Mouse (Mus musculus) MEL (cell line): ENCODE data around the gene Evpl. TPM values are rescaled to one million over a fixed set of nuclear protein-coding genes. Genes with fewer than 3 reads are reported as not detected.

Source experiments
- DNase-seq: peaks from one replicate; pipeline ENCODE4 v3.0.0; 2011; ENCODE audit warnings: low read depth, low spot score
- H3K27ac ChIP-seq: 2 replicates; pipeline ENCODE4 v1.5.1; 2012; ENCODE audit warnings: low read depth, mild to moderate bottlenecking, control low read depth, low read length, moderate library complexity; ENCODE audit not compliant: control insufficient read depth
- H3K27me3 ChIP-seq, 2 experiments: fragments of 150-350 bp in 1 of 2; sonication (generic) in 1 of 2; 2 replicates each; pipeline ENCODE4 v1.6.1; 2012; ENCODE audit warnings: low read length in 2 of 2, mild to moderate bottlenecking in 2 of 2, improper control_type of control experiment in 1 of 2, moderate library complexity in 1 of 2; ENCODE audit not compliant: insufficient read depth in 2 of 2, control insufficient read depth in 1 of 2
- H3K36me3 ChIP-seq, 2 experiments: 2 replicates each; pipeline ENCODE4 v1.6.1; 2012 to 2014; ENCODE audit warnings: low read length in 2 of 2, improper control_type of control experiment in 1 of 2, inconsistent platforms in 1 of 2, mild to moderate bottlenecking in 1 of 2; ENCODE audit not compliant: insufficient read depth in 2 of 2, control insufficient read depth in 1 of 2
- H3K4me1 ChIP-seq, 2 experiments: fragments of 150-350 bp in 1 of 2; sonication (generic) in 1 of 2; 2 replicates each; pipeline ENCODE4 v1.6.1; 2012; ENCODE audit warnings: low read length in 2 of 2, improper control_type of control experiment in 1 of 2, mild to moderate bottlenecking in 1 of 2; ENCODE audit not compliant: insufficient read depth in 2 of 2, control insufficient read depth in 1 of 2
- H3K4me3 ChIP-seq, 2 experiments: fragments of 150-350 bp in 1 of 2; sonication (generic) in 1 of 2; 2 replicates each; pipeline ENCODE4 v1.5.1; 2012; ENCODE audit warnings: low read depth in 2 of 2, low read length in 2 of 2, mild to moderate bottlenecking in 2 of 2, moderate library complexity in 2 of 2, control low read depth in 1 of 2, improper control_type of control experiment in 1 of 2; ENCODE audit not compliant: control insufficient read depth in 1 of 2, insufficient read depth in 1 of 2
- H3K79me2 ChIP-seq: 2 replicates; pipeline ENCODE4 v1.6.1; 2012; ENCODE audit warnings: mild to moderate bottlenecking, low read length, moderate library complexity; ENCODE audit not compliant: control insufficient read depth, poor library complexity, insufficient read depth
- H3K9ac ChIP-seq: 2 replicates; pipeline ENCODE4 v1.6.1; 2012; ENCODE audit warnings: low read depth, mild to moderate bottlenecking, control low read depth, low read length, moderate library complexity; ENCODE audit not compliant: control insufficient read depth, poor library complexity, severe bottlenecking
- H3K9me3 ChIP-seq: fragments of 150-350 bp; sonication (generic); replicated peaks from 2 replicates; pipeline ENCODE4 v1.6.1; 2012; ENCODE audit warnings: mild to moderate bottlenecking, low read length, improper control_type of control experiment, moderate library complexity; ENCODE audit not compliant: insufficient read depth
- BHLHE40 ChIP-seq: IDR thresholded peaks from 2 replicates; pipeline ENCODE4 v1.6.1; 2012; ENCODE audit warnings: low read depth, mild to moderate bottlenecking, inconsistent platforms, low read length, improper control_type of control experiment, borderline replicate concordance
- CHD1 ChIP-seq: IDR thresholded peaks from 2 replicates; pipeline ENCODE4 v1.6.1; 2012; ENCODE audit warnings: low read depth, mild to moderate bottlenecking, inconsistent platforms, low read length, improper control_type of control experiment
- CHD2 ChIP-seq: IDR thresholded peaks from 2 replicates; pipeline ENCODE4 v1.6.1; 2011; ENCODE audit warnings: low read length, improper control_type of control experiment
- ETS1 ChIP-seq: IDR thresholded peaks from 2 replicates; pipeline ENCODE4 v1.6.1; 2012; ENCODE audit warnings: low read depth, mild to moderate bottlenecking, inconsistent platforms, low read length, improper control_type of control experiment, moderate library complexity
- KAT2A ChIP-seq: conservative IDR thresholded peaks from 2 replicates; pipeline ENCODE4 v1.6.1; 2012; ENCODE audit warnings: low read depth, low read length, improper control_type of control experiment, inconsistent platforms
- MAFK ChIP-seq: IDR thresholded peaks from 2 replicates; pipeline ENCODE4 v1.6.1; 2011; ENCODE audit warnings: low read depth, mild to moderate bottlenecking, low read length, improper control_type of control experiment, borderline replicate concordance
- MAZ ChIP-seq: IDR thresholded peaks from 2 replicates; pipeline ENCODE4 v1.6.1; 2012; ENCODE audit warnings: low read depth, mild to moderate bottlenecking, inconsistent platforms, low read length, improper control_type of control experiment
- MEF2A ChIP-seq: IDR thresholded peaks from 2 replicates; pipeline ENCODE4 v1.6.1; 2014; ENCODE audit warnings: low read depth, mild to moderate bottlenecking, inconsistent platforms, low read length, improper control_type of control experiment; ENCODE audit not compliant: poor library complexity, insufficient replicate concordance, severe bottlenecking; ENCODE audit errors: extremely low read depth
- MYB ChIP-seq: IDR thresholded peaks from 2 replicates; pipeline ENCODE4 v1.6.1; 2011; ENCODE audit warnings: mild to moderate bottlenecking, low read depth, low read length, improper control_type of control experiment
- NELFE ChIP-seq: IDR thresholded peaks from 2 replicates; pipeline ENCODE4 v1.6.1; 2011; ENCODE audit warnings: low read depth, low read length, improper control_type of control experiment
- NRF1 ChIP-seq: IDR thresholded peaks from 2 replicates; pipeline ENCODE4 v1.6.1; 2014; ENCODE audit warnings: low read depth, mild to moderate bottlenecking, inconsistent platforms, low read length, improper control_type of control experiment, moderate library complexity; ENCODE audit not compliant: poor library complexity, insufficient read depth, severe bottlenecking
- POLR2A ChIP-seq, 2 experiments: IDR thresholded peaks; 2 replicates each; pipeline ENCODE4 v1.6.1; 2011 to 2012; ENCODE audit warnings: low read length in 2 of 2, mild to moderate bottlenecking in 2 of 2, control low read depth in 1 of 2, improper control_type of control experiment in 1 of 2, low read depth in 1 of 2, moderate library complexity in 1 of 2; ENCODE audit not compliant: control insufficient read depth in 1 of 2, insufficient read depth in 1 of 2, poor library complexity in 1 of 2
- POLR2AphosphoS5 ChIP-seq: IDR thresholded peaks from 2 replicates; pipeline ENCODE4 v1.6.1; 2012; ENCODE audit warnings: low read depth, borderline replicate concordance, mild to moderate bottlenecking, inconsistent platforms, low read length, moderate library complexity, mixed read lengths
- SIN3A ChIP-seq: IDR thresholded peaks from 2 replicates; pipeline ENCODE4 v1.6.1; 2012; ENCODE audit warnings: low read length, improper control_type of control experiment, inconsistent platforms
- SMC3 ChIP-seq: IDR thresholded peaks from 2 replicates; pipeline ENCODE4 v1.6.1; 2011; ENCODE audit warnings: low read depth, low read length, improper control_type of control experiment
- TAL1 ChIP-seq: IDR thresholded peaks from 2 replicates; pipeline ENCODE4 v1.6.1; 2012; ENCODE audit warnings: mild to moderate bottlenecking, inconsistent platforms, low read length, moderate library complexity, mixed read lengths
- TCF12 ChIP-seq: IDR thresholded peaks from 2 replicates; pipeline ENCODE4 v1.6.1; 2014; ENCODE audit warnings: low read depth, mild to moderate bottlenecking, inconsistent platforms, low read length, improper control_type of control experiment, moderate library complexity
- USF1 ChIP-seq: IDR thresholded peaks from 2 replicates; pipeline ENCODE4 v1.6.1; 2014; ENCODE audit warnings: low read depth, mild to moderate bottlenecking, inconsistent platforms, low read length, improper control_type of control experiment, moderate library complexity
- ZKSCAN1 ChIP-seq: IDR thresholded peaks from 2 replicates; pipeline ENCODE4 v1.6.1; 2012; ENCODE audit warnings: low read depth, mild to moderate bottlenecking, inconsistent platforms, low read length, improper control_type of control experiment, moderate library complexity
- ZNF384 ChIP-seq: IDR thresholded peaks from 2 replicates; pipeline ENCODE4 v1.6.1; 2012; ENCODE audit warnings: low read depth, mild to moderate bottlenecking, inconsistent platforms, low read length, improper control_type of control experiment
- polyA plus RNA-seq, 2 experiments: library from polyadenylated mRNA; stranded (reverse) in 1 of 2; unstranded in 1 of 2; fragments of >175 nt in 1 of 2; fragments of >200 nt in 1 of 2; gene quantifications; 2 replicates each; pipeline versions ENCODE4 v1.2.1 to v1.2.4; 2012; ENCODE audit warnings: low replicate concordance in 2 of 2, low read depth in 1 of 2; ENCODE audit not compliant: insufficient read length in 2 of 2, insufficient read depth in 1 of 2, missing spikeins in 1 of 2
- total RNA-seq: library from RNA; depleted of rRNA; stranded (reverse); fragments of 300-350 nt; gene quantifications from 2 replicates; pipeline ENCODE4 v1.2.3, GENCODE M21; 2012

Evpl gene
- total and polyA plus RNA-seq, 3 experiments, result 0.39 to 0.78 TPM; not detected in 1

- Histone ChIP-seq H3K27me3 (no peaks in the 10 kb centered on the region), H3K9ac (no peak overlapping the region), H3K9me3 (no peaks in the 10 kb centered on the region), H3K4me1 (no peaks in the 10 kb centered on the region), H3K27ac (no peak overlapping the region), H3K4me3 (no peak overlapping the region), H3K79me2 (no peaks in the 10 kb centered on the region), H3K36me3 (peaks cover 0 to 8% of the 10 kb centered on the region in 2 experiments; a peak in 2 of 4 replicates)
- DNase-seq, result no peak
- no peak for TF ChIP-seq TCF12
- no peak for TF ChIP-seq MYB
- no peak for TF ChIP-seq TAL1
- no peak for TF ChIP-seq MAFK
- no peak for TF ChIP-seq NRF1
- no peak for TF ChIP-seq MEF2A
- TF ChIP-seq POLR2A (IDR thresholded peaks at IDR 0.05; ENCODE audit: control insufficient read depth in 1 of 2, insufficient read depth in 1 of 2, low read depth in 1 of 2, low read length in 2 of 2, poor library complexity in 1 of 2), result no peak
- TF ChIP-seq CHD2, result no peak
- TF ChIP-seq CHD1, result no peak
- TF ChIP-seq SIN3A, result no peak
- no peak for TF ChIP-seq POLR2AphosphoS5
- TF ChIP-seq USF1, result no peak
- TF ChIP-seq MAZ, result no peak
- no peak for TF ChIP-seq SMC3
- no peak for TF ChIP-seq NELFE
- no peak for TF ChIP-seq BHLHE40
- no peak for TF ChIP-seq KAT2A
- no peak for TF ChIP-seq ETS1
- no peak for TF ChIP-seq ZKSCAN1
Observed at GRCm38 (mm10) chr11:116186360-116186759, 51.5 kb downstream of the Evpl start.

GRCm38 (mm10) chr11:116185836-116186235 lies 52.0 kb downstream of the Evpl start:
- Histone ChIP-seq H3K79me2 (no peaks in the 10 kb centered on the region), H3K36me3 (peaks cover 0 to 8% of the 10 kb centered on the region in 2 experiments; a peak in 2 of 4 replicates)
- TF ChIP-seq ZNF384, result no peak
- TF ChIP-seq MYB, result no peak
- no peak for TF ChIP-seq ETS1
- TF ChIP-seq USF1, result no peak

More at GRCm38 (mm10) chr11:116185836-116186235, 52.0 kb downstream of the Evpl start:
- H3K4me1 ChIP-seq, result no peaks in the 10 kb centered on the region
- H3K9ac ChIP-seq, result no peak overlapping the region
- no peaks in the 10 kb centered on the region for H3K9me3 ChIP-seq
- H3K27me3 ChIP-seq, result no peaks in the 10 kb centered on the region
- H3K27ac ChIP-seq, result no peak overlapping the region
- DNase-seq, result no peak
- H3K4me3 ChIP-seq, result no peak overlapping the region
